In genomic region chr19:25360571-25361029, GRCm38 (mm10) we compare ENCODE assay signal across 8 mouse cellular contexts.
DNase-seq lines count a peak whose midpoint lies in the region; ATAC-seq and TF ChIP-seq lines count a peak whose summit lies in the region.

No protein-coding gene starts in this region.

- 0 out of 2 replicates have a peak overlapping the region, but pooled peaks have one; percentile 3 for H3K9ac ChIP-seq in heart, embryonic 11.5 days (ENCODE audit: low read depth, low read length)
- H3K9ac ChIP-seq in forebrain, embryonic 13.5 days, result no peak overlapping the region

- intact Hi-C loops in gastrocnemius, adult 2 months (cut with DNase I), result no loop called here

- WGBS in heart, embryonic 11.5 days (ENCODE audit: insufficient replicate concordance), result 16% methylated on average over 9 of the region's 9 CpGs
- WGBS in forebrain, embryonic 13.5 days, result 35% methylated on average over 9 of the region's 9 CpGs

- peaks cover 28% of the 10 kb centered on the region for H3K4me1 ChIP-seq in heart, embryonic 11.5 days (ENCODE audit: control insufficient read depth, insufficient read depth, low read length)
- H3K4me1 ChIP-seq in forebrain, embryonic 13.5 days, result peaks cover 31% of the 10 kb centered on the region

- 0 out of 2 replicates have a peak overlapping the region, but pooled peaks have one; percentile 0 for H3K4me2 ChIP-seq in heart, embryonic 11.5 days
- H3K4me2 ChIP-seq in forebrain, embryonic 13.5 days, result no peak overlapping the region

- TF ChIP-seq CTCF in gastrocnemius, adult 2 months (IDR thresholded peaks at IDR 0.05), result no peak

- H3K9me3 ChIP-seq in heart, embryonic 11.5 days (replicated peaks; ENCODE audit: control insufficient read depth, low read length), result no peaks in the 10 kb centered on the region
- no peaks in the 10 kb centered on the region for H3K9me3 ChIP-seq in forebrain, embryonic 13.5 days (replicated peaks)

- no peaks in the 10 kb centered on the region for H3K27me3 ChIP-seq in heart, embryonic 11.5 days (ENCODE audit: control insufficient read depth, insufficient read depth, low read length)
- no peaks in the 10 kb centered on the region for H3K27me3 ChIP-seq in forebrain, embryonic 13.5 days

- no peak overlapping the region for H3K4me3 ChIP-seq in heart, embryonic 11.5 days (ENCODE audit: low read depth, low read length)
- H3K4me3 ChIP-seq in forebrain, embryonic 13.5 days, result no peak overlapping the region
- H3K4me3 ChIP-seq in gastrocnemius, adult 2 months, result no peak overlapping the region

- 0 out of 2 replicates have a peak overlapping the region, but pooled peaks have one; percentile 25 for H3K27ac ChIP-seq in heart, embryonic 11.5 days (ENCODE audit: low read depth, low read length)
- H3K27ac ChIP-seq in forebrain, embryonic 13.5 days, result peak overlapping the region; percentile 21; the same call in 1 of the 2 replicates
- no peak overlapping the region for H3K27ac ChIP-seq in gastrocnemius, adult 2 months

- ATAC-seq in heart, embryonic 11.5 days (replicated peaks; ENCODE audit: insufficient number of reproducible peaks, low FRiP score, low TSS enrichment), result no peak; the same call in 1 of the 2 replicates
- peak; percentile 79 for ATAC-seq in forebrain, embryonic 13.5 days
- ATAC-seq in megakaryocyte-erythroid progenitor cell, adult 5-6 weeks (replicated peaks; ENCODE audit: low FRiP score, low TSS enrichment, poor library complexity, severe bottlenecking), result 0 out of 2 replicates have a peak, but pooled peaks have one; percentile 37

- H3K36me3 ChIP-seq in heart, embryonic 11.5 days (ENCODE audit: control insufficient read depth, insufficient read depth, low read length), result no peaks in the 10 kb centered on the region
- no peaks in the 10 kb centered on the region for H3K36me3 ChIP-seq in forebrain, embryonic 13.5 days (ENCODE audit: poor library complexity, severe bottlenecking)

- DNase-seq in heart, adult 18-20 months, result no peak
- peak; percentile 48 for DNase-seq in CD4-positive, CD25-positive, alpha-beta regulatory T cell, adult 2 months (ENCODE audit: low read depth, low spot score)
- no peak for DNase-seq in gastrocnemius, postnatal 4 days (ENCODE audit: low spot score in 2 of 2)
- DNase-seq in spleen, adult 18-20 months, result no peak
- no peak for DNase-seq in gastrocnemius, adult 2 months
